Mouse (Mus musculus): ENCODE results near the gene Acsbg1. TPM values are rescaled to one million over a fixed set of nuclear protein-coding genes. Genes with fewer than 3 reads are reported as not detected.

Acsbg1 gene
- total and polyA plus RNA-seq, 2 experiments from 2014 or later = 0.07 to 0.69 TPM

DNA sequence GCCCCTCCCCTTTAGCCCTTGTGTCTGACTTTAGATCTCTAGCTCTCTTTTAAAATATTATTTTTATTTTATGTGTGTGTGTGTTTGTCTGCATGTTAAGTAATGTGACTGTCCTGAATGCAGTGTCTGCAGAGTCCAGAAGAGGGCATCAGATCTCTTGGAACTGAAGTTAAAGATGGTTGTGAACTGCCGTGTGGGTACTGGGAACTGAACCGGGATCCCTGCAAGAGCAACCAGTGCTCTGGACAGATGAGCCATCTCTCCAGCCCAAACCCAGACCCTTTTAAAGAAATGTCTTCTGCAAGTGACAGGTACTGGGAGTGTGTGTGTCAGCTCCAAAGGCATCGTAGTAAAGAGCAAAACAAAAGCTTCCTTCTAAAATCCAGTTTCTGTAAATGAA, 4.4 kb upstream of the Acsbg1 start:
- Histone ChIP-seq H3K4me1 (ENCODE audit: control insufficient read depth, insufficient read depth) (no peaks in the 10 kb centered on the region), H3K9me3 (replicated peaks; ENCODE audit: control insufficient read depth, low read length) (no peaks in the 10 kb centered on the region), H3K27me3 (ENCODE audit: control insufficient read depth, insufficient read depth, low read length) (no peaks in the 10 kb centered on the region), H3K4me3 (ENCODE audit: low read depth, low read length) (no peak overlapping the region), H3K4me2 (ENCODE audit: low read depth, low read length) (no peak overlapping the region), H3K27ac (ENCODE audit: low read depth) (no peak overlapping the region), H3K36me3 (replicated peaks; ENCODE audit: control insufficient read depth, insufficient read depth, low read length) (no peaks in the 10 kb centered on the region), H3K9ac (replicated peaks; ENCODE audit: low read depth, low read length) (no peak overlapping the region)
- no peak for TF ChIP-seq EP300 (IDR thresholded peaks at IDR 0.05; ENCODE audit: low read depth)
- no peak for TF ChIP-seq CTCF (IDR thresholded peaks at IDR 0.05; ENCODE audit: low read depth)
- 88% methylated on average over 3 of the region's 3 CpGs for WGBS
- DNase-seq (ENCODE audit: low spot score) = no peak
- no peak for ATAC-seq (ENCODE audit: insufficient read depth, low read depth)

- Histone ChIP-seq H3K27me3 (ENCODE audit: control insufficient read depth, insufficient read depth, low read length) (no peaks in the 10 kb centered on the region), H3K9ac (replicated peaks; ENCODE audit: low read depth, low read length) (no peak overlapping the region), H3K36me3 (replicated peaks; ENCODE audit: control insufficient read depth, insufficient read depth, low read length) (no peaks in the 10 kb centered on the region), H3K27ac (ENCODE audit: low read depth) (no peak overlapping the region), H3K9me3 (replicated peaks; ENCODE audit: control insufficient read depth, low read length) (no peaks in the 10 kb centered on the region), H3K4me1 (ENCODE audit: control insufficient read depth, insufficient read depth) (no peaks in the 10 kb centered on the region), H3K4me2 (ENCODE audit: low read depth, low read length) (no peak overlapping the region), H3K4me3 (ENCODE audit: low read depth, low read length) (no peak overlapping the region)
- DNase-seq (ENCODE audit: low spot score) = no peak
- TF ChIP-seq CTCF (IDR thresholded peaks at IDR 0.05; ENCODE audit: low read depth) (no peak), EP300 (IDR thresholded peaks at IDR 0.05; ENCODE audit: low read depth) (no peak)
- WGBS = 77% methylated on average over 9 of the region's 9 CpGs
- ATAC-seq (ENCODE audit: insufficient read depth, low read depth) = no peak
Observed at GRCm38 (mm10) chr9:54664358-54664757, 2.7 kb upstream of the Acsbg1 start.

- no peak overlapping the region for H3K4me3 ChIP-seq (ENCODE audit: low read depth, low read length)
- H3K4me2 ChIP-seq (ENCODE audit: low read depth, low read length) = no peak overlapping the region
- ATAC-seq (ENCODE audit: insufficient read depth, low read depth) = no peak
- DNase-seq (ENCODE audit: low spot score) = no peak
- no peaks in the 10 kb centered on the region for H3K27me3 ChIP-seq (ENCODE audit: control insufficient read depth, insufficient read depth, low read length)
- no peaks in the 10 kb centered on the region for H3K36me3 ChIP-seq (replicated peaks; ENCODE audit: control insufficient read depth, insufficient read depth, low read length)
- no peak overlapping the region for H3K9ac ChIP-seq (replicated peaks; ENCODE audit: low read depth, low read length)
- H3K9me3 ChIP-seq (replicated peaks; ENCODE audit: control insufficient read depth, low read length) = no peaks in the 10 kb centered on the region
- no peaks in the 10 kb centered on the region for H3K4me1 ChIP-seq (ENCODE audit: control insufficient read depth, insufficient read depth)
- 35% methylated on average over 6 of the region's 6 CpGs for WGBS
- TF ChIP-seq EP300 (IDR thresholded peaks at IDR 0.05; ENCODE audit: low read depth) (no peak), CTCF (IDR thresholded peaks at IDR 0.05; ENCODE audit: low read depth) (no peak)
- no peak overlapping the region for H3K27ac ChIP-seq (ENCODE audit: low read depth)
Observed at GRCm38 (mm10) chr9:54658773-54659172, 2.9 kb downstream of the Acsbg1 start.

DNA sequence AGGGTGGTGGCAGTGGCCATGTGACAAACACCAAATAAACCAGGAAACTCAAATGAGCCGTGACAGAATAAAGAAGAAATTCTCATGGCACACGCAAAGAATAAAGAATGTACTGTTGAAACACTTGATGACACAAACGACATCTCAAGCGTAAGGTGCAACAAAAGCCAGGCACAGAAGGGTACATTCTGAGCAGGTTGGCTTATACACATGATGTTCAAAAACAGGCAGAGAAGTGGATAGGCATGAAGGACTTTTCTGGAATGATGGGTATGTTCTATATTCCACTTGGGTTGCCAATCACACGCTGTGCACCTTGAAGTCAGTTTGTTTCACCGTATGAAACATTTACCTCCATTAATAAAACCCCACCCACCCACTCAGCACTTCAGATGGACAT, 5.3 kb downstream of the Acsbg1 start:
- Histone ChIP-seq H3K4me3 (ENCODE audit: low read depth, low read length) (no peak overlapping the region), H3K36me3 (replicated peaks; ENCODE audit: control insufficient read depth, insufficient read depth, low read length) (no peaks in the 10 kb centered on the region), H3K9ac (replicated peaks; ENCODE audit: low read depth, low read length) (no peak overlapping the region), H3K4me1 (ENCODE audit: control insufficient read depth, insufficient read depth) (no peaks in the 10 kb centered on the region), H3K27me3 (ENCODE audit: control insufficient read depth, insufficient read depth, low read length) (no peaks in the 10 kb centered on the region), H3K4me2 (ENCODE audit: low read depth, low read length) (no peak overlapping the region), H3K9me3 (replicated peaks; ENCODE audit: control insufficient read depth, low read length) (no peaks in the 10 kb centered on the region), H3K27ac (ENCODE audit: low read depth) (no peak overlapping the region)
- TF ChIP-seq CTCF (IDR thresholded peaks at IDR 0.05; ENCODE audit: low read depth) = no peak
- TF ChIP-seq EP300 (IDR thresholded peaks at IDR 0.05; ENCODE audit: low read depth) = no peak
- ATAC-seq (ENCODE audit: insufficient read depth, low read depth) (no peak), DNase-seq (ENCODE audit: low spot score) (no peak)
- WGBS = 88% methylated on average over 6 of the region's 6 CpGs

DNA sequence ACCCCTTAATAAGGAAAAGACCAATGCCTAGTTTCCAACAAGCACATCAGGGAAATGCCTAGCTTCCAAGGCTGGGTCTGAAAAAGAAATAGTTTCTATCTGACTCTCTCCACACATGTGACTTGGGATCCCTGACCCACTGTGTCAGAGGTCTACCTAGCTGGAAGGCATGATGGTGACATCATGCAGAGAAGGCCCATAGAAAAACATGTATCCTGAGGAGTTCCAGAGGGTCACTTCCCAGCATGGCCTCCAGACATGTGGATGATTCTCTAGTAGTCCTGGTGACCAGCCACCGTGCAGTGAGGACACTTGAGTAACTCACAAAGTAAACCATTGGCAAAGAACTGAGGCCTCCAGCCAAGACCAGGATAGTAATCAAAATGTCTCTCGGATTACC, 5.8 kb downstream of the Acsbg1 start:
- H3K36me3 ChIP-seq (replicated peaks; ENCODE audit: control insufficient read depth, insufficient read depth, low read length) = no peaks in the 10 kb centered on the region
- H3K4me2 ChIP-seq (ENCODE audit: low read depth, low read length) = no peak overlapping the region
- ATAC-seq (ENCODE audit: insufficient read depth, low read depth) (no peak), DNase-seq (ENCODE audit: low spot score) (no peak)
- no peak for TF ChIP-seq CTCF (IDR thresholded peaks at IDR 0.05; ENCODE audit: low read depth)
- no peak for TF ChIP-seq EP300 (IDR thresholded peaks at IDR 0.05; ENCODE audit: low read depth)
- WGBS = 73% methylated on average over 2 of the region's 2 CpGs
- no peaks in the 10 kb centered on the region for H3K4me1 ChIP-seq (ENCODE audit: control insufficient read depth, insufficient read depth)
- no peaks in the 10 kb centered on the region for H3K9me3 ChIP-seq (replicated peaks; ENCODE audit: control insufficient read depth, low read length)
- H3K27ac ChIP-seq (ENCODE audit: low read depth) = no peak overlapping the region
- no peaks in the 10 kb centered on the region for H3K27me3 ChIP-seq (ENCODE audit: control insufficient read depth, insufficient read depth, low read length)
- no peak overlapping the region for H3K9ac ChIP-seq (replicated peaks; ENCODE audit: low read depth, low read length)
- H3K4me3 ChIP-seq (ENCODE audit: low read depth, low read length) = no peak overlapping the region

- Histone ChIP-seq H3K27ac (ENCODE audit: low read depth) (no peak overlapping the region), H3K36me3 (replicated peaks; ENCODE audit: control insufficient read depth, insufficient read depth, low read length) (no peaks in the 10 kb centered on the region), H3K9ac (replicated peaks; ENCODE audit: low read depth, low read length) (no peak overlapping the region), H3K4me1 (ENCODE audit: control insufficient read depth, insufficient read depth) (no peaks in the 10 kb centered on the region), H3K4me3 (ENCODE audit: low read depth, low read length) (no peak overlapping the region), H3K4me2 (ENCODE audit: low read depth, low read length) (no peak overlapping the region), H3K27me3 (ENCODE audit: control insufficient read depth, insufficient read depth, low read length) (no peaks in the 10 kb centered on the region), H3K9me3 (replicated peaks; ENCODE audit: control insufficient read depth, low read length) (no peaks in the 10 kb centered on the region)
- 59% methylated on average over 2 of the region's 2 CpGs for WGBS
- DNase-seq (ENCODE audit: low spot score) (no peak), ATAC-seq (ENCODE audit: insufficient read depth, low read depth) (no peak)
- no peak for TF ChIP-seq EP300 (IDR thresholded peaks at IDR 0.05; ENCODE audit: low read depth)
- no peak for TF ChIP-seq CTCF (IDR thresholded peaks at IDR 0.05; ENCODE audit: low read depth)
Observed at GRCm38 (mm10) chr9:54652778-54653177, 8.9 kb downstream of the Acsbg1 start.

Measured in heart, postnatal 0 days (tissue).